Mouse (Mus musculus) hindlimb bud, embryonic 11.5 days (tissue): ENCODE measurements around the gene Hap1.
"Not testable (repeated sequence)": the region's sequence is repeated elsewhere in the genome, so short reads cannot be mapped to it uniquely, and the experiment has no call there.

Experiments
- DNase-seq: peaks from one replicate; pipeline ENCODE4 v3.0.0-alpha.2; 2012; ENCODE audit warnings: low read depth, low spot score; ENCODE audit errors: extremely low spot score

Hap1 gene

DNA sequence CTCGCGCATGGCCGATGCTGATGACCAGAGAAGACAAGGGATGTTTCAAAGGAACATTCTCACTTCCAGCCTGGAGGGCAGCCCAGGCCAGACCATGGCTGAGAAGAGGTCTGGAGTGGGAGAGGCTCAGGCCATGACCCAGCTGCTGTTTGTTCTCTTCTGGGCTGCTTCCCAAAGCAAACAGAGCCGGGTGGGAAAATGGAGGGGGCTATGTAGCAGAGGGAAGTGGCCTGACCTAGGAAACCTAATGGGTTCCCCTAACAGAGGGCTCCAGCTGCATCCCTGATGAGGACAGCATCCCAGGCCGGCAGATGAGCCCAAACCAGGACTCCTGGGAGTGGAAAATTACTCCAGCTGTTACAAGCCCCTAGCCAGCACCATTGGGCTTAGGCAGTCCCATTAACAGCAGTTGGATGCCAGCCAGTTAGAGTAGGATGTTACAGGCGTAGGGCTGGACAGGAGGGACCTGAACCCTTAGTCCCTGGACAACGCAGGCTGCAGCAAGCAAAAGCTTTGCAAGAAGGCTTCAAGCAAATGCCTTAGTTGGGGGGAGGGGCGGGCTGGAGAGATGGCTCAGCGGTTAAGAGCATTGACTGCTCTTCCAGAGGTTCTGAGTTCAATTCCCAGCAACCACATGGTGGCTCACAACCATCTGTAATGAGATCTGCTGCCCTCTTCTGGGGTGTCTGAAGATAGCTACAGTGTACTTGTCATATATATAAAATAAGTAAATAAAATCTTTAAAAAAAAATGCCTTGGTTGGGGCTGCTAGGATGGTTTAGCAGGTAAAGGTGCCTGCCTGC, 35.4 kb upstream of the Hap1 start:
- no peak for DNase-seq

DNA sequence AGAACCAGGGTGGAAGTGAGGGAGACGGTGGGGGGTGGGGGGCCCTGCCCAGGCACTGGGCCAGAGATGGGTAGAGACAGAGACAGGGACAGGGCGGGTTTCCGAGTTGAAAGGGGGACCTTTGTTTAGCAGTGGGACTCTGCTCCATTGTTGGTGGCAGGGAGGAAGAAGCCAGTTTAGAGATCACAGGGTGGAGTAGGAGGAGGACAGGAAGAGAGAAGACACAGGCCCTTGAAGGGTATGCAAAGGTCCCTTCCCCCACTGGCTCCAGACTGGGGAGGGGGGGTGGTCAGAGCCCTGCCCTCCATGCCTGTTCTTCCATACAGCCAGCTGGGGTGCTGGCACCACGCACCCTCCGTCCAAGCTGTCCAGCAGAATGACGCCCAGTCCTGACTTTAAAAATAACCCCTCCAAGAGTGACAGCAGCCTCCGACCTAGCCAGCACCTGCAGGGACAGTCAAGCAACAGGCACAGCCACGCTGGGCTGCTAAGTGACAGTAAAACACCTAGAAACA, 34.1 kb upstream of the Hap1 start:
- no peak for DNase-seq

GRCm38 (mm10) chr11:100388588-100388987, 32.7 kb upstream of the Hap1 start:
- no peak for DNase-seq

- no peak for DNase-seq
These were observed 31.9 kb upstream of the Hap1 start for GRCm38 (mm10) chr11:100387589-100388375.

- DNase-seq = no peak
These were observed 31.2 kb upstream of the Hap1 start for GRCm38 (mm10) chr11:100387111-100387510.

DNA sequence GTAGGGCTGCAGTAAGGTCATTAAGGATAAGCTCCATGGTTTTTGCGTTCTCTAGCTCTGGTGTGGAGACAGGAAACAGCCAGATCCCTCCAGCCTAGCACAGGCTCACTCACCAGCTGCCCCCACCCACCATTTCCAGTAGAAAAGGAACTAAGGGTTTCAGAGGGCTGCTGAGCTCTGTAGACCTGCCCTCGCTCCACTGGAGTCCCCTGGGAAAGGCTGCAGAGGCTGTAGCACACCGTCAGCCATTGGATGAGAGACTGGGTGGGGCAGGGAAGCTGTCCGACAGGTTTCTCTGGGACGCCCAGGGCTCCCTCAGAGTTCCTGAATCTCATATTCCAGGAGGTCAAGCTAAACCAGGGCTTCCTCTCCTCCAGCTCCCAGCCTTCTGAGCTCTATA, 30.7 kb upstream of the Hap1 start:
- DNase-seq = no peak

DNA sequence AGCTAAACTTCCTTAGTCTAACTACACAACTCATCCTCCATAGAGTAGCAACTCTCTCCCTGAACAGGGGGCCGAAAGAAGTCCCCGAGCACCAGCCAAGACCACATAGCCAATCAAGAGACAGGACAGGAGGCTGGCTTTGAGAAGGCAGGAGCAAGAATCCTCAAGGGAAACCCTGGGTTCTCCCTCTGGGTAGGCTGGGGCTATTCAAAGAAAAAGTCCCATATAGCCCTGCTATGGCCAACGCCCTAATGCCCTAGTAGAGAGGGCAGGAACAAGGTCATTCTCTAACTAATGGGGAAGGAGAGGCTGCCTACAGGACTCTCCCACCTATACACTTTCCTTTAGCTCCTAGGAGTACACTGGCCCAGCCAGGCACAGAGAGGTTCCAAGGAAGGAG, 29.1 kb upstream of the Hap1 start:
- no peak for DNase-seq

DNA sequence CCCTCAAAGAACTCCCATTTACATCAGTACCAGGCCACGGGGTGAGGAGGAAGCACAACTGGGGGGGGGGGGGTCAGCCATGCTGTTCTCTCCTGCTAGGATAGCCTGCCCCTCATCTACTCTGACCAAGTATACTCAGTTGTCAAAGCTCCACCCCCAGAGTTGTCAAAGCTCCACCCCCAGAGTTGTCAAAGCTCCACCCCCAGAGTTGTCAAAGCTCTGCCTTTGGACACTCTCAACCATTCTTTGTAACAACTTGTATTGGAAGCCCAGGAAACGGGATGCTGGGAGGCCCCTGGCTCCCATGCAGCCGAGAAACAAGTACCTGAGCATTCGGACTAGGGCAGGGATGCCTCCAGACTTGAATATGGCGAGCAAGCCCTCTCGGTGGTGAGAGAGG, 26.8 kb upstream of the Hap1 start:
- no peak for DNase-seq

DNA sequence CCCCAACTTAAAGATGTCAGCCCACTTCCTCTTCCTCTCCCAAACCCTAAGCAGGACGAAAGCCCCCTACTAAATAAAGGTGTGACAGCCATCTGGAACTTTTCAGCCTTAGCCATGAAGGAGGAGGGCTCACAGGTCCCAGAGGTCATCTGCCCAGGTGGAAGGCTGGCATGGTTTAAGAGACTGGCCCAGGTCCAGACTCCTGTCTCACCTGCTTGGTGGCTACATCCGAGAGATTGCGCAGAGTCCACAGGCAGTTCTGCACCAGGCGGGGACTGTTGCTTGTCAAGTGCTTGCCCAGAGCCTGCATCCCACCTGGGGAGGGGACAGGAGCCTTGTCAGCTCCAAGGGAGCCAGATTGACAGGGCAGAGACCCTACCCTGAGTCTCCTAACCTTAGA, 23.4 kb upstream of the Hap1 start:
- DNase-seq = no peak

DNA sequence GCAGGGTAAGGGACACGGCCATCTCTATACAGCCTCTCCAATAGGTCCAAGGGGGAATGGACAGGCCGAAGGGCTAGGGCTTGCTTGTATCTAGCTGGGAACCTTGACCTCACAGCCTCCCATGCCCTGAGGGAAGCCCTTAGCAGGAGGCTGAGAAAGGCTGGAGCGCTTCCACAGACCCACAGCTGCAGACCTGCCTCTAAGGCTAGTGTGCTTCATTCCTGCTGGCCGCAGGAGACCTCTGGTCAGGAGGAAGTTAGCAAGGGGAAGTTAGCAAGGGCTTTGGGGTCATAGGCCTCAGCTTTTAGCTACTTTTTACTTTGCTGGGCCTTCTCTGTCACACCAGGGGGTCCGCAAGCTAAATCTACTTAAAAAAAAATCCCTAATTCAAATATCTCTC, 22.5 kb upstream of the Hap1 start:
- DNase-seq = no peak

GRCm38 (mm10) chr11:100377989-100378388, 22.1 kb upstream of the Hap1 start:
- DNase-seq = no peak

- no peak for DNase-seq
These were observed 20.9 kb upstream of the Hap1 start for GRCm38 (mm10) chr11:100376746-100377389.

DNA sequence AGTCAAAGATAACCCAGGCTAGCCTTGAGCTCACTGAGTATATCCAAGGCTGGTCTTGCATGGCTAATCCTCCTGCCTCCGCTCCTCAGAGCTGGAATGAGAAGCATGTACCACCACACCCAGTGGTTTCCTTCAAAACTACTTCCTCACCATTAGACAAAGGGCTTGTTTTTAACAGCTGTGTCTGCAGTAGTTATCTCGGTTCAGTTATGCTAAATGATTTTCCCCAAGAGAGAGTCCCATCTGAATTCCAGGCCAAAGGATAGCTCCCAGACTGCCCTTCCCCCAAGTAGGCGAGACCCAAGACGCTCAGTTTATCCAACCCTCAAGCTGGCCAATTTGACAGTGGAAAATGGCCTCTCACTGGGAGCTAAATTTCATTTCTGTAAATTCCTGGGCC, 20.1 kb upstream of the Hap1 start:
- DNase-seq = no peak

- no peak for DNase-seq
These were observed 19.2 kb upstream of the Hap1 start for GRCm38 (mm10) chr11:100375127-100375526.

DNA sequence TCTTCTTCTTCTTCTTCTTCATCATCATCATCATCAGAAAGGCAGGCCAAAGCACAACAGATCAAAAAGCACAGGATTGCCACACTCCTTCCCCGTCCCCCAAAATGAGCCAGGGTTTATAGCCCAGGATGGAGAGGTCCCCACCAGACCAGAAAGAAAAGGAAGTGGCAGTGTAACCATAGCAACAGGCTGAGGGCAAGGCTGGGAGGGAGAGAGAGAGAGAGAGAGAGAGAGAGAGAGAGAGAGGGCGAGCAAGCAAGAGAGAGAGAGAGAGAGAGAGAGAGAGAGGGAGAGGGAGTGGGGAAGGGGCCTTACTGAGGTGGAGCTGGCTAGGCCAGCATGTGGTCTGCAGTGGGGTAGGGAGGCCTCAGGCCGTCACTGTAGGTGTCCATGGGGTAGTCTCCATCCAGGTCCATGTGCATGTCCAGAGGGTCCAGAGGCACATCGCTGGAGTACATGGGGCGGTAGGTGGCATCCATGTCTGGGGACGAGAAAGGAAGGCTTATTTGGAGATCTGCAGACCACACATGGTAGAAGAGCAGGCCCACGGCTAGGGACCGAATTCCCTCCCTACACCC, 16.1 kb upstream of the Hap1 start:
- no peak for DNase-seq

DNA sequence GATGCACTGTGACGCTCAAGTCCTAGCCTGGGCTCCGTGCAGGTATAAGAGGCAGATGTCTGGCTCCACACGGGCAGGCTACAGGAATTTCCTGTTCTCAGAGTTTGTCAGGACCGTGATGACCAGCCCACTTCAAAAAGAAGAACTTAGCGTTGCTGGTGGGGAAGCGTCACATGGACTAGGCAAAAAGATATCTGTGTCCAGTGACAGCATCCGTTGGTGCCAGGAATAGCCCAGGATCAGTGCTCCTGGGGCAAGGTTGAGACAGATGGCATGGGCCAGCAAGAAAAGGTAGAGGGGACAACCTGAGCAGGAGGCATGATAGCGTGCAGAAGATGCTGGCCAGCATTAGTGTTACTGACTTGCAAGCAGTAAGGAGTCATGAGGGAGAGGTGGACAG, 13.9 kb upstream of the Hap1 start:
- no peak for DNase-seq

DNA sequence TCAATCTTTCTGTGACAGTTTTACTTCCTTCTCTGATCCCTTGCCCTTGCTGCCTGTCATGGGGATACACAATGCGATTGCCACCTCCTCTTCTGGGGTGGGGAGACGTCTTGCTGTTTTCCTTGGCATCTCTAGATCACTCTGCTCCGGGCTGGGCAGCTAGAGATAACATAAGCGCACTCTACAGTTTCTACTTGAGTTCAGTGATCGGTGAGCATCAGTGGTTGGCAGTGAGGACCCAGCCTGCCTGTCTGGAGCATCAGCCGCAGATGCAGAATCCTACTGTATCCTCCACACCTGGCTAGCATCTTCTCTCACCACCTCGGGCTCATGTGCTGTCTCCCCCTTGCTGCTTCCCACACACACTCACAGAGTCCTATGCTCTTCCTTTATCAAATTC, 13.2 kb upstream of the Hap1 start:
- DNase-seq = no peak

GRCm38 (mm10) chr11:100362979-100363562, 7.1 kb upstream of the Hap1 start:
- DNase-seq = no peak

- peak; percentile 56 for DNase-seq
These were observed 6.5 kb upstream of the Hap1 start for GRCm38 (mm10) chr11:100362209-100362978.

DNA sequence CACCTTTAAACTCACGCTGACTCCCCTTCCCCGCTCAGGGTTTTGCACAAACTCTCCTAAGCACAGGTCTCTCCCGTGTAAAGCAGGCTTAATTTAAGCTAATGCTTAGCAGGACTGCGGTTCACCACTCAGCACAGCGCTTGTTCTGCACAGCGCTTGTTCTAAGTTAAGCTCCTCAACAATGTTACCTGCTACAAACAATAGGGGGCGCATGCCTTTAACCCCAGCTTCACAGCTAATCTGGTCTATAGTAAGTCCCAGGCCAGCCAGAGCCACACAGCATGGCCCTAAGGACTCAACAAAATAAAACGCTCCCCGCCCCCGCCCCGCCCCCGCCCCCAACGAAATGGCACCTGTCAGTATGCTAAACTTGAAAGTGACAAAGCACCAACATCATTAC, 5.1 kb upstream of the Hap1 start:
- DNase-seq = not testable (repeated sequence)
